Mouse (Mus musculus): ENCODE measurements at regions not wholly inside any gene's neighbourhood (a gene's known extent, or its start where the extent isn't known, plus 50 kb on each side); places are given as distances from the start of the nearest gene placed in this dataset.

DNA sequence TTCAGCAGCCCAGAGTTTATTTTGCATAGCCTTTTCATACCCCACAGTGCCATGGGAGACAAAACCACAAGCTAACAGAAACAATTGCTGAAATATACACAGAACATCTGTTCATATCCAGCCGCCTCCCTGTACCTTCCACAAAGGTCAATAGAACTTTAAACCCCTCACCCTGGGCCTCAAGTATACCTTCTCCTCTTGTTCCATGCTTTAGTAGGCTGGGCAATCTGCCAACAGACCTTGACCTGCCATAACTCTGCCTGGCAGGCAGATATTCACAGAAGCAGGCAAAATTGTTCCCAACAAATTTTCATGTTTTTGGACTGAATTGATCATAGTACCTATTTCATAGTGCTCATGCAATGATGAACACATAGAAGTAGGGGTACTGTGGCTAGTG is 279.6 kb downstream of the Gm7489 start:
- no peak for TF ChIP-seq CTCF (IDR thresholded peaks at IDR 0.05)
- no peak for TF ChIP-seq EP300 (IDR thresholded peaks at IDR 0.05)
